Mouse (Mus musculus): ENCODE results near the gene Hcn1. TPM values are rescaled to one million over a fixed set of nuclear protein-coding genes. Genes with fewer than 3 reads are reported as not detected.

Hcn1 gene
- total RNA-seq, 2 experiments from 2014 or later: 0.03 TPM; not detected in 1

GRCm38 (mm10) chr13:117657501-117657900 is 55.4 kb downstream of the Hcn1 start:
- intact Hi-C loops (cut with DNase I): no loop called here
- DNase-seq: no peak

GRCm38 (mm10) chr13:117658414-117659175 is 56.5 kb downstream of the Hcn1 start:
- intact Hi-C loops (cut with DNase I): no loop called here
- Histone ChIP-seq H3K4me3 (no peak overlapping the region), H3K27ac (no peak overlapping the region)
- no peak for DNase-seq
- no peak for TF ChIP-seq CTCF (IDR thresholded peaks at IDR 0.05)

More at GRCm38 (mm10) chr13:117657501-117657900, 55.4 kb downstream of the Hcn1 start:
- Histone ChIP-seq H3K4me3 (no peak overlapping the region), H3K27ac (no peak overlapping the region)
- no peak for TF ChIP-seq CTCF (IDR thresholded peaks at IDR 0.05)

- intact Hi-C loops (cut with DNase I): no loop called here
- no peak for TF ChIP-seq CTCF (IDR thresholded peaks at IDR 0.05)
Observed at GRCm38 (mm10) chr13:117659511-117659910, 57.4 kb downstream of the Hcn1 start.

GRCm38 (mm10) chr13:117662661-117663060 is 60.5 kb downstream of the Hcn1 start:
- Histone ChIP-seq H3K27ac (no peak overlapping the region), H3K4me3 (no peak overlapping the region)
- TF ChIP-seq CTCF (IDR thresholded peaks at IDR 0.05): peak; percentile 3; the same call in 1 of the 2 replicates
- intact Hi-C loops (cut with DNase I): no loop called here
- DNase-seq: no peak

More at GRCm38 (mm10) chr13:117659511-117659910, 57.4 kb downstream of the Hcn1 start:
- DNase-seq: no peak
- no peak overlapping the region for H3K4me3 ChIP-seq
- H3K27ac ChIP-seq: no peak overlapping the region

DNA sequence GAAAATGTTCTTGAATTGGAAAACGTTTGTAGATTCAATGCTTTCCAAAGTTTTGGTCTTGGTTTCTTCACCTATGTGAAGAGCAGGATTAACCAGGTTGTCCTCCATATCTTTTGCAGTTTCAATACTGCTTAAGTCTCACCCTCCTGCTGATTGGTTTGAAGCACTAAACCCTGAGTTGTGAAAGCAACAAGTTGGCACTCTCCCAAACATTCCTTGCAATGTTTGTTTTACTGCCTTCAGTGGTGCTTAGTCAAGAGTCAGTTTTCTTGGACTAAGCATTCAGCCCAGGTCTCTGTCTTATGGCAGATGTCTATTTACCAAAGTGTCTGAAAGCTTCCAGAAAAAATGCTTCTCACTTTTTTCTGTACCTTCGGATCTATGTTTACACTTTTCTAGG is 67.2 kb downstream of the Hcn1 start:
- no peak for TF ChIP-seq CTCF (IDR thresholded peaks at IDR 0.05)
- Histone ChIP-seq H3K27ac (no peak overlapping the region), H3K4me3 (no peak overlapping the region)
- intact Hi-C loops (cut with DNase I): no loop called here
- DNase-seq: no peak

DNA sequence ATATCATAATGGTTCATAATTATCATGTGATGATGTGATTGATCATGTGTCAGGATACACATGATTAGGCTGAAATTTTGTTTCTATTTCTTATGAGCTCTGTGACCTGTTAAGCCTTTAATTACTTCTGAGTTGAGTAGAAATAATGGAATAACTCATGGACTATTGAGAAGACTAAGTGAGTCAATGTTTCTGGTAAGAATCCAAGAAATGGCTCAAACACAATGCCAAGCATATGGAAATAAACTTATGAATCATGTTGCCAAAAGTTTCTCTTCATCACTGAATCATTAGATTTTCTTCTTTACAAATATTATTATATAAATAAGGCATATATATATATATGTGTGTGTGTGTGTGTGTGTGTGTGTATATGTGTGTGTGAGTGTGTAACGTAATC is 69.7 kb downstream of the Hcn1 start:
- no peak overlapping the region for H3K27ac ChIP-seq
- DNase-seq: no peak
- no peak overlapping the region for H3K4me3 ChIP-seq
- no peak for TF ChIP-seq CTCF (IDR thresholded peaks at IDR 0.05)
- intact Hi-C loops (cut with DNase I): no loop called here

DNA sequence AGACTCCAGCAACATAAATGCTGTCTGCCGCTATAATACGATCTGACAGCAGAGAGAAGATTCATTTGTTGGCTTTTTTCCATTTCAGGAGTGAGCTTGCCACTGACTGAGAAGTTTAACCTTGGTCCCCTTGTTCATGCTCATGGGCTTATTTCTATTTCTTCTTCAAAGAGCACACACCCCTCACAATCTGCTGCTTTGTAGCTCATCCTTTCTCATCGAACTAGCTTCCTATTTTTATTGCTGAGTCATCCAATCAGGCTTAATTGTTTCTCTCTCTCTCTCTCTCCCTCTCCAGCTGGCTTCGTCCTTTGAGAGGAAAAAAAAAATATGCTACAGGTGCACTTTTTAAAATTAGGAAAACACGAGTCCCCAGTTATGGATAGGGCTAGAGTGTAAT is 74.3 kb downstream of the Hcn1 start:
- intact Hi-C loops (cut with DNase I): no loop called here
- no peak for TF ChIP-seq CTCF (IDR thresholded peaks at IDR 0.05)

GRCm38 (mm10) chr13:117687670-117688069 is 85.5 kb downstream of the Hcn1 start:
- intact Hi-C loops (cut with DNase I): no loop called here
- TF ChIP-seq CTCF (IDR thresholded peaks at IDR 0.05): no peak
- no peak overlapping the region for H3K4me3 ChIP-seq
- DNase-seq: no peak
- no peak overlapping the region for H3K27ac ChIP-seq

More for the DNA sequence above, 74.3 kb downstream of the Hcn1 start:
- no peak for DNase-seq
- no peak overlapping the region for H3K4me3 ChIP-seq
- H3K27ac ChIP-seq: no peak overlapping the region

DNA sequence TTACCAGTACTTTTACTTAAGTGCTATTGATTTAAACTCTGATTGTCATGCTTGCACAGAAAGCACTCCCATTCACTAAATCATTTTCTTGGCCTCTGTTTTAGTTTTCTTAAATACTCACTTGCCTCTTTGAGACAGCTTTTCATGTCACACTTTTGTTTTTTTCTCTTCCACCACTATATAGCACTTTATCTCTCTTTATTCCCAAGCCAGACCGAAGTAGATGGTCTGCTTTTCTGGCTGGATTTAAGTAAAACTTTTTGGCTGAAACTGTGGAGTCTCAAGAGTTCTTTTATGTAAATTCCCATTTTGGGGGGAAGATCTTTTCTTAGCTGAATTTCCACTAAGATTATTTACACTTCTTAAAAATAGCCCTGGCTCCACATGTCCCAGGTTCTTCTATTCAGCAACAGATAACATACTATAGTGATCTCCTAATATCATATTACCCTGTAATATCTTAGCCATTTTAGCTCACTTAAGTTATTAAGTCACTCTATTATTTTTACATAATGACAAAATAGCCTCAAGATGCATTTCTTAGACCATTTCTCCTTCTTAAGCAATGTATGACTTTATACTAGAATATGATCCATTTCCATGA is 92.7 kb downstream of the Hcn1 start:
- intact Hi-C loops (cut with DNase I): no loop called here
- H3K4me3 ChIP-seq: no peak overlapping the region
- no peak overlapping the region for H3K27ac ChIP-seq
- no peak for TF ChIP-seq CTCF (IDR thresholded peaks at IDR 0.05)
- DNase-seq: no peak

DNA sequence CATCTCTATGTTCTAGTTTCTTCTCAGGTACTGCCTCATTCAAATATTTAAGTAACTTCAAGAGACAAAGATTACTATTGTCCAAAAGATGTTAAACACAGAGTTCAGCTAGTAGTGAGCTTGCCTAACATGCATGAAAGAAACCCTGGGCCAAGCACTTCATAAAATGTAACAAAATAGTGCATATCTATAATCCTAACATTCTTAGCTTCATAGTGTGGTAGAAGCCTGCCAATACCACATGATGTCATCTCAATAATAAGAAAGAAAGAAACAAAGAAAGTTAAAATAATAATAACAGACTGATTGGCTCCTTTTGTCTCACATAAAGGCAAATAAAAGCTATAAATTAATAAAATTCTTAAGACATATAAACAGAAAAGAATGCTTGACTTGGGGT is 103.5 kb downstream of the Hcn1 start:
- DNase-seq: no peak
- H3K4me3 ChIP-seq: no peak overlapping the region
- no peak for TF ChIP-seq CTCF (IDR thresholded peaks at IDR 0.05)
- no peak overlapping the region for H3K27ac ChIP-seq
- intact Hi-C loops (cut with DNase I): no loop called here

- Histone ChIP-seq H3K27ac (no peak overlapping the region), H3K4me3 (no peak overlapping the region)
- no peak for TF ChIP-seq CTCF (IDR thresholded peaks at IDR 0.05)
- intact Hi-C loops (cut with DNase I): no loop called here
- no peak for DNase-seq
Observed at GRCm38 (mm10) chr13:117705997-117706396, 103.9 kb downstream of the Hcn1 start.

- Histone ChIP-seq H3K4me3 (no peak overlapping the region), H3K27ac (no peak overlapping the region)
- no peak for DNase-seq
- intact Hi-C loops (cut with DNase I): no loop called here
- no peak for TF ChIP-seq CTCF (IDR thresholded peaks at IDR 0.05)
Observed at GRCm38 (mm10) chr13:117706496-117706895, 104.4 kb downstream of the Hcn1 start.

DNA sequence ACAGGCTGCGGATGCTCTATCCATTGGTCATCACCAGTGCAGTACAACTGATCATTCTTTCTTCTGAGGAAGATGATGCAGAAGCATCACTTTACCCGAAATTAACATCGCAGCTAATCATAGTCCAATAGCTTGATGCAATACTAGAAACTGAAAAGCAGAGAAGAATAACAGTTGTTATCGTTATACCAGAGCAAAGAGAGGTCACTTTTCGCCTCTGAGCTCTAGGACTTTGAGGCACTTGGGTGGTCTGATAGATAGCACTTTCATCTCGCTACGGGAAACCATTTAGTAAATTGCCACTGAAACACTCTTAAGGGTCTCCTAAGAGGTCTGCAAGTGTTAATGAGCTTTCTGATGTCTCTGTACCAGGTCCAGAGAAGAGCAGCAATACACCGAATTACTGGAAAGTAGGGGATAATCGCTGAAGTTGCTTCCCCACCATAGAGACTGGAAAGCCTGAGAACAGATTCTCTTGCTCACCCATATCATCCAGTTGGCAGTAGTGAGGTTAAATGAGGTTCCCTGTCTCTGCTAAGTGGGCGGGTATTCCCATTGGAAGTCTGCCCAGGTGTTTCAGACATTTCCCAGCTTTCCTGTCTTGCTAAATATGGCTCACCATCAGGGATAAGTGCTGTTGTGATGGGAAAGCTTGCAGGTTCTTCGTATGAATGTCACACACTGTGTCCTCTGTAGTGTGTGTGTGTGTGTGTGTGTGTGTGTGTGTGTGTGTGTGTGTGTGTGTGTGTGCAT is 105.0 kb downstream of the Hcn1 start:
- H3K27ac ChIP-seq: no peak overlapping the region
- TF ChIP-seq CTCF (IDR thresholded peaks at IDR 0.05): no peak
- no peak overlapping the region for H3K4me3 ChIP-seq
- intact Hi-C loops (cut with DNase I): no loop called here
- DNase-seq: no peak

Data from gastrocnemius, adult 2 months (tissue).